Mouse (Mus musculus): ENCODE data around the gene Focad. TPM values are rescaled to one million over a fixed set of nuclear protein-coding genes. Genes with fewer than 3 reads are reported as not detected.

The Focad gene
- 10 to 100 TPM; 21.9 to 26.5 TPM for total RNA-seq (2021)
- long read RNA-seq, experiment 1, full-length matches to known transcripts = 4 of 7 reads
- long read RNA-seq, experiment 1, partial matches to known transcripts = 3 of 7 reads
- long read RNA-seq, experiment 1, other reads (novel, unspliced or antisense) = 0 of 7 reads
- long read RNA-seq, experiment 2, partial matches to known transcripts = 6 of 11 reads
- long read RNA-seq, experiment 2, other reads (novel, unspliced or antisense) = 5 of 11 reads

- peak; percentile 94 to 96 for DNase-seq (ENCODE audit: low spot score in 2 of 2)
Measured at GRCm38 (mm10) chr4:88094062-88094767, at the start of gene Focad. TSS of gene Focad (plus strand) at chr4:88094629.

- no peak for DNase-seq (ENCODE audit: low spot score in 2 of 2)
Measured at GRCm38 (mm10) chr4:88045151-88045550, 49.3 kb upstream of the Focad start.

- no peak for DNase-seq (ENCODE audit: low spot score in 2 of 2)
Measured at GRCm38 (mm10) chr4:88046280-88046679, 48.1 kb upstream of the Focad start.

- DNase-seq (ENCODE audit: low spot score in 2 of 2) = no peak
Measured at GRCm38 (mm10) chr4:88075388-88075787, 19.0 kb upstream of the Focad start.

GRCm38 (mm10) chr4:88078983-88079382 is 15.4 kb upstream of the Focad start:
- no peak for DNase-seq (ENCODE audit: low spot score in 2 of 2)

GRCm38 (mm10) chr4:88081417-88081816 is 13.0 kb upstream of the Focad start:
- no peak for DNase-seq (ENCODE audit: low spot score in 2 of 2)

GRCm38 (mm10) chr4:88081885-88082284 is 12.5 kb upstream of the Focad start:
- DNase-seq (ENCODE audit: low spot score in 2 of 2) = no peak

- DNase-seq (ENCODE audit: low spot score in 2 of 2) = no peak
Measured at GRCm38 (mm10) chr4:88082381-88082780, 12.0 kb upstream of the Focad start.

GRCm38 (mm10) chr4:88083781-88084180 is 10.6 kb upstream of the Focad start:
- no peak for DNase-seq (ENCODE audit: low spot score in 2 of 2)

- DNase-seq (ENCODE audit: low spot score in 2 of 2) = no peak
Measured at GRCm38 (mm10) chr4:88090316-88090715, 4.1 kb upstream of the Focad start.

GRCm38 (mm10) chr4:88094768-88095420 is 465 bp downstream of the Focad start:
- no peak for DNase-seq (ENCODE audit: low spot score in 2 of 2)

GRCm38 (mm10) chr4:88095693-88096092 is 1.3 kb downstream of the Focad start:
- DNase-seq (ENCODE audit: low spot score in 2 of 2) = no peak

- DNase-seq (ENCODE audit: low spot score in 2 of 2) = no peak
Measured at GRCm38 (mm10) chr4:88108585-88108984, 14.2 kb downstream of the Focad start.

- DNase-seq (ENCODE audit: low spot score in 2 of 2) = no peak
Measured at GRCm38 (mm10) chr4:88117331-88117730, 22.9 kb downstream of the Focad start.

GRCm38 (mm10) chr4:88117942-88118341 is 23.5 kb downstream of the Focad start:
- no peak for DNase-seq (ENCODE audit: low spot score in 2 of 2)

- no peak for DNase-seq (ENCODE audit: low spot score in 2 of 2)
Measured at GRCm38 (mm10) chr4:88118750-88119395, 24.4 kb downstream of the Focad start.

GRCm38 (mm10) chr4:88120091-88120490 is 25.7 kb downstream of the Focad start:
- no peak for DNase-seq (ENCODE audit: low spot score in 2 of 2)

- DNase-seq (ENCODE audit: low spot score in 2 of 2) = no peak
Measured at GRCm38 (mm10) chr4:88122472-88122871, 28.0 kb downstream of the Focad start.

GRCm38 (mm10) chr4:88135936-88136335 is 41.5 kb downstream of the Focad start:
- no peak for DNase-seq (ENCODE audit: low spot score in 2 of 2)

GRCm38 (mm10) chr4:88136528-88136927 is 42.1 kb downstream of the Focad start:
- no peak for DNase-seq (ENCODE audit: low spot score in 2 of 2)

GRCm38 (mm10) chr4:88138366-88138917 is 44.0 kb downstream of the Focad start:
- DNase-seq (ENCODE audit: low spot score in 2 of 2) = no peak

All from adrenal gland, postnatal 4 days (tissue).